Mouse (Mus musculus): Measurements from ENCODE around the gene Camkk1.
A peak's percentile ranks its signal among the peaks of the same experiment; 100 is the strongest.

Camkk1 gene

GRCm38 (mm10) chr11:73014831-73015344 lies 3.9 kb upstream of the Camkk1 start:
- no peak for DNase-seq (ENCODE audit: low spot score)

GRCm38 (mm10) chr11:73015391-73016102 lies 3.3 kb upstream of the Camkk1 start:
- no peak for DNase-seq (ENCODE audit: low spot score)

GRCm38 (mm10) chr11:73016103-73016420 lies 2.7 kb upstream of the Camkk1 start:
- no peak for DNase-seq (ENCODE audit: low spot score)

GRCm38 (mm10) chr11:73019147-73019795 lies 463 bp downstream of the Camkk1 start:
- DNase-seq (ENCODE audit: low spot score): peak; percentile 59

- DNase-seq (ENCODE audit: low spot score): peak; percentile 63
Observed at GRCm38 (mm10) chr11:73020953-73021800, 2.4 kb downstream of the Camkk1 start.

- DNase-seq (ENCODE audit: low spot score): peak; percentile 76
Observed at GRCm38 (mm10) chr11:73023099-73023498, 4.3 kb downstream of the Camkk1 start.

GRCm38 (mm10) chr11:73023827-73024226 lies 5.0 kb downstream of the Camkk1 start:
- DNase-seq (ENCODE audit: low spot score): no peak

- no peak for DNase-seq (ENCODE audit: low spot score)
Observed at GRCm38 (mm10) chr11:73024236-73024904, 5.6 kb downstream of the Camkk1 start.

GRCm38 (mm10) chr11:73026961-73027360 lies 8.2 kb downstream of the Camkk1 start:
- no peak for DNase-seq (ENCODE audit: low spot score)

GRCm38 (mm10) chr11:73030821-73031498 lies 12.2 kb downstream of the Camkk1 start:
- no peak for DNase-seq (ENCODE audit: low spot score)

- no peak for DNase-seq (ENCODE audit: low spot score)
Observed at GRCm38 (mm10) chr11:73031536-73031935, 12.7 kb downstream of the Camkk1 start.

- DNase-seq (ENCODE audit: low spot score): no peak
Observed at GRCm38 (mm10) chr11:73036077-73036476, 17.3 kb downstream of the Camkk1 start.

GRCm38 (mm10) chr11:73036889-73037288 lies 18.1 kb downstream of the Camkk1 start:
- DNase-seq (ENCODE audit: low spot score): no peak

- DNase-seq (ENCODE audit: low spot score): no peak
Observed at GRCm38 (mm10) chr11:73037691-73038090, 18.9 kb downstream of the Camkk1 start.

- peak; percentile 78 for DNase-seq (ENCODE audit: low spot score)
Observed at GRCm38 (mm10) chr11:73039102-73039799, 20.4 kb downstream of the Camkk1 start.

GRCm38 (mm10) chr11:73044229-73044755 lies 25.5 kb downstream of the Camkk1 start:
- DNase-seq (ENCODE audit: low spot score): no peak

GRCm38 (mm10) chr11:73044789-73045188 lies 26.0 kb downstream of the Camkk1 start:
- no peak for DNase-seq (ENCODE audit: low spot score)

GRCm38 (mm10) chr11:73047542-73047996 lies 28.8 kb downstream of the Camkk1 start, which contains the start of gene Ncbp3:
TSS of gene Ncbp3 (plus strand) at chr11:73047783.
- peak; percentile 94 for DNase-seq (ENCODE audit: low spot score)

- DNase-seq (ENCODE audit: low spot score): no peak
Observed at GRCm38 (mm10) chr11:73048030-73048876, 29.4 kb downstream of the Camkk1 start.

All from MN1 (cell line).